Mouse (Mus musculus): ENCODE measurements at regions not wholly inside any gene's neighbourhood (a gene's known extent, or its start where the extent isn't known, plus 50 kb on each side); places are given as distances from the start of the nearest gene placed in this dataset.

DNA sequence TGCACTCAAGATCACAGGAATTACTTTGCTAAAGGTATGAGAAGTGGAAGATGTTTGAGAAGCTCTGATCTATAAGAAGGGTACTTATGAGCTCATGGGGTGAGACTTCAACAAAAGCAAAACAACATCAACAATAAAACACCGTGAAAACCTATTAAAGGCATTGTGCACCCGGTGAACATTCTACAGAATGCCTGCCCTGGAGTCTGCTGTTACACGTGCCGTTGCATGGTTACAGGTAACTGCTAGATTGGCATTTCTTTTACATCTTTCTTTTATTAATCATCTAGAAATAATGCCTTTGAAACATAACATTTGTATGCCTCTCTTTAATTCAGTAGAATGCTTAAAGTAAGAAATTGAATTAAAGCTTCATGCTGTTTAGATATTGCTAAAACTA, 661.0 kb downstream of the Pcdh18 start:
- no peaks in the 10 kb centered on the region for H3K36me3 ChIP-seq
- no peaks in the 10 kb centered on the region for H3K4me1 ChIP-seq
- no peak for ATAC-seq (ENCODE audit: low FRiP score)
- no peaks in the 10 kb centered on the region for H3K27me3 ChIP-seq
- no peak overlapping the region for H3K27ac ChIP-seq
- H3K9me3 ChIP-seq (replicated peaks) = no peaks in the 10 kb centered on the region
- H3K4me3 ChIP-seq = no peak overlapping the region
- H3K4me2 ChIP-seq (replicated peaks) = no peak overlapping the region
- 52% methylated on average over 4 of the region's 4 CpGs for WGBS
- H3K9ac ChIP-seq = no peak overlapping the region

DNA sequence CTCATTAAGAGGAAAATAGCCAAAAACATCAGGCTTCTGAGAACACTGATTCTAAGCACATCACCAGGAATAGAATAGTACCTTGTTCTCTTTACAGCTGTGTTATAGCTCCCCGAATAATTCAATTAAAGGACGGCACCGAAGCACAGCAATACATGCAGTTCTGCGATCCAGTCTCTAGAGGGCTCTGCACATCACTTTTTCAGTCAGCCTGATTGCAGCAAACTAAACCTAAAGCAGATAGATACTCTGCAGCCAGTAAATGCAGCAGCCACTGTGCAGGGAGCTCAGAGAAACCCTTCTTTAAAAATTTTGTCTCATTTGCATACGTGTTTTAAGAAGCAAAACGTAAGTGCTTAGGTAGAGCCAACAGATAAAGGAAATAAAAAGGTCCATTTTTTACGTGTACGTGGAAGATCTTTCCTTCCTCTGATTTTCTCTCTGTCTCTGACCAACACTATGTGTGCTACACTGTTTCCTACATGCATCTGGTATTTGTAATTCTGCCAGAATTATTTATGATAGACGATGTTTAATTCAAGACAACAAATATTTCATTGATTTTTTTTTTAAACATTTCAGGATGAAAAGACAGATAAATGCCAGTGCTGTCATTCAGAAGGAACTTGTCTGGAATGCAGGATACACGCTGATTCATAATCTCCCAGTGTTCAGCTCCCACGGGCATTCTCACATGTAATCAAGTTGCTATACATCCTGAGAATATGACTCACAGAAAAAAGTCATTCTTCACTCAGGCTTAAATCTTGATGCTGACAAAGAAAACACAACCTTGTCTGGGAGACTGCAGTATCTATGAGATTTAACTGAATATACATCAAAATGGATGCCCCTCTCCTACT, 663.1 kb downstream of the Pcdh18 start:
- no peaks in the 10 kb centered on the region for H3K27me3 ChIP-seq
- WGBS = 33% methylated on average over 11 of the region's 11 CpGs
- peak; percentile 82 for ATAC-seq (ENCODE audit: low FRiP score)

DNA sequence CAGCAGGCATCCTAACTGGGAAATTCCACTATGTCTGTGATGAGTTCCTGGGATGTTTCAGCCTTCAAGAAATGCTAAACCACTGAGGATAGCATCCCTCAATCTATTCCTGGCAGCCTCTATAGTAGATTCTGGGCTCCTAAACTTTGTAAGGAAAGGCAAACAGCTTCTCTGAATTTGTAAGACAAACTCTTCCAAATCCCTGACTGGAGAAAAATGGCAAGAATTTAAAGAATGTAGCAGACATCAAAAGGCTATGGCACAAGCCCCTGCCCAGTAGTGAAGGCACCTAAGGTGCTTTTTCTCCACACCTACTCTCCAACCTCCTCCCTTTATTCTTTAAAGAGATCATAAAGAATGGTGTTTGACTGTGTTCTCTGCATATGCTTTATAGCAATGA, 688.3 kb downstream of the Pcdh18 start:
- H3K9ac ChIP-seq = no peak overlapping the region
- no peaks in the 10 kb centered on the region for H3K4me1 ChIP-seq
- H3K36me3 ChIP-seq = no peaks in the 10 kb centered on the region
- ATAC-seq (ENCODE audit: low FRiP score) = no peak
- no peak overlapping the region for H3K27ac ChIP-seq
- H3K4me2 ChIP-seq (replicated peaks) = no peak overlapping the region
- no peaks in the 10 kb centered on the region for H3K9me3 ChIP-seq (replicated peaks)
- H3K4me3 ChIP-seq = no peak overlapping the region
- H3K27me3 ChIP-seq = no peaks in the 10 kb centered on the region

More for the DNA sequence above, 663.1 kb downstream of the Pcdh18 start:
- Histone ChIP-seq H3K9ac (no peak overlapping the region), H3K4me2 (replicated peaks) (no peak overlapping the region), H3K4me1 (no peaks in the 10 kb centered on the region), H3K27ac (no peak overlapping the region), H3K36me3 (no peaks in the 10 kb centered on the region), H3K4me3 (no peak overlapping the region), H3K9me3 (replicated peaks) (no peaks in the 10 kb centered on the region)

DNA sequence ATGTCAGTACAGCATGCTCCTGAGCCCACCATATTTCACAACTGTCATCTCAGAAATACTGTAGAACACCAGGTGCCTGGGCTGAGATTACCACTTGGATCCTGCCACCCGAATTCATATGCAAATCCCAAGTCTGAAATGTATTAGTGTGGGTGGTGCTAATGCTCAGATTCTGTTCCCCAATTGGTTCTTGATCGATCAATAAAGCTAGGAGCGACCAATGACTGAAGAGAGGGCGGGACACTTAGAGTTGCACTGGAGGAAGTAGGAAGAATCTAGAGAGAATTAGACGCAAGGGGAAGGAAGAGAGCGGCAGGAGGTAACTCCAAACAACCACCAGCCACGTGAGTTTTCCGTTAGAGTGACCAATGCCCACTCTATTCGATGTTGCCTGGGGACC, 695.0 kb downstream of the Pcdh18 start:
- Histone ChIP-seq H3K4me2 (replicated peaks) (no peak overlapping the region), H3K9me3 (replicated peaks) (no peaks in the 10 kb centered on the region), H3K27ac (no peak overlapping the region), H3K27me3 (no peaks in the 10 kb centered on the region), H3K4me3 (no peak overlapping the region), H3K9ac (no peak overlapping the region), H3K36me3 (no peaks in the 10 kb centered on the region), H3K4me1 (no peaks in the 10 kb centered on the region)
- WGBS = 75% methylated on average over 9 of the region's 9 CpGs
- no peak for ATAC-seq (ENCODE audit: low FRiP score)

DNA sequence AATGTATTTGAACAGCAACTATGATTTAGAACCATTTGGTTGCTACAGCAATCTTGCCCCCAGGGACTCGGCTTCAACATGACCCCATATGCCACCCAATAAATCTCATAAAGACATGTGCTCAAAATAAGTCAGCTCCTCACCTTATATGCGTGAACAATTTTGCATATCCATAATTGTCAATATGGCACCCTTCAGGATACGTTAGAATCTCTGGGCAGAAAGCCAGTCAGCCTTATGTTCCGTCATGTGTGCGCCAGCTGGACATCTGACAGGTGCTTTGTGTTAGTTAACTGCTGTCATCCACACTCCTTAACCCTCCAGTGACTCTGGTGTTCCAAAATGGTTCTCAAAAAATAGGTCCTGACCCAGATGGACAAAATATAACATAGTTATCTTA, 724.1 kb downstream of the Pcdh18 start:
- WGBS = 57% methylated on average over 5 of the region's 5 CpGs
- Histone ChIP-seq H3K4me3 (no peak overlapping the region), H3K4me2 (replicated peaks) (no peak overlapping the region), H3K27me3 (no peaks in the 10 kb centered on the region), H3K9ac (no peak overlapping the region), H3K4me1 (no peaks in the 10 kb centered on the region), H3K9me3 (replicated peaks) (no peaks in the 10 kb centered on the region), H3K36me3 (no peaks in the 10 kb centered on the region), H3K27ac (no peak overlapping the region)
- peak; percentile 83 for ATAC-seq (ENCODE audit: low FRiP score)

DNA sequence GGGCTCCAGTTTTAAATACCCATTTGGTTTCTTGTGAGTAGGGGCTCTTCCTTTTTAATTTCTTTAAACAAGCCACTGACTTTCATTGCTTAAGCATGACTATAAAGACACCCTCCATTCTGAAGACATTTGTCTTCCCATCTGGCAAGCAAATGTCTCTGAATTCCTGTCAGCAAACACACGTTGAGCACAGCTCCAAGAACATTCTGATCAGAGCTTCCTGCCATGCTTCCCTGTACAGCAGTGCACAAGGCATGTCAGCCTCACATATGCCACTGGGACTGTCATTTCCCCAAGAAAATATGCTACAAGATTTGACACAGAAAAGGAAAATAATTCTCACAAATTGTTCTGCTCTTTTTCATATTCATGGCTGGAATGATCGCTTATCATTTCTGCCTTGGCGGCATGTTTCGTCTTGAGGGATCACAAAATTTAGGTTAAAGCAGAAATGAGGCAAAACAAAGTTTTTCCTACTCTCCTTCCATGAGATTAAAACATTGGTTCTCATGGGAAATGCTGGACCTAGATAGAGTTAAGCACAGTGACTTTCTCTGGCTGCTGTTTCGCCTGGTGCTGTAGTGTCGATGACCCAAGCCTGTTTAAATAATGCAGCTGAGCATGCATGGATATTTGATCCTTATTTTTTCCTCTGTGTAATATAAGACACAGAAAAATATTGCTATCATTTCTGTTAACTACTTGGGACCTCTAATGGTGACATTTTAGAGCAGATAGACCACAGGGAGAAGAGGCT, 747.7 kb downstream of the Pcdh18 start:
- Histone ChIP-seq H3K36me3 (no peaks in the 10 kb centered on the region), H3K27me3 (no peaks in the 10 kb centered on the region), H3K27ac (no peak overlapping the region), H3K4me2 (replicated peaks) (no peak overlapping the region), H3K9me3 (replicated peaks) (no peaks in the 10 kb centered on the region), H3K4me3 (no peak overlapping the region), H3K4me1 (no peaks in the 10 kb centered on the region), H3K9ac (no peak overlapping the region)
- 84% methylated on average over 6 of the region's 6 CpGs for WGBS
- ATAC-seq (ENCODE audit: low FRiP score) = no peak
